8 mouse cellular contexts compared by ENCODE assay signal in genomic region chr5:124352141-124352920, GRCm38 (mm10). TPM values are rescaled to one million over a fixed set of nuclear protein-coding genes. Genes with fewer than 3 reads are reported as not detected.
DNase-seq lines count a peak whose midpoint lies in the region; ATAC-seq lines count a peak whose summit lies in the region.

No protein-coding gene starts in this region.

- H3K36me3 ChIP-seq in embryonic facial prominence, embryonic 14.5 days (ENCODE audit: control insufficient read depth, insufficient read depth, low read length): peaks cover 22% of the 10 kb centered on the region

- DNase-seq in 3T3-L1 (ENCODE audit: low read depth, low spot score) (peak; percentile 96), liver (peak; percentile 78)
- DNase-seq in adrenal gland, postnatal 36 days: peak; percentile 85 to 92
- DNase-seq in embryonic facial prominence, embryonic 14.5 days (ENCODE audit: low spot score): peak; percentile 93
- peak; percentile 78 to 85 for DNase-seq in heart, adult 9 months (ENCODE audit: low spot score in 2 of 2)
- DNase-seq in kidney, adult 8-10 months: peak; percentile 56 to 63
- peak; percentile 55 to 77 for DNase-seq in spleen, postnatal 4 days (ENCODE audit: low spot score in 2 of 2)

- no peaks in the 10 kb centered on the region for H3K9me3 ChIP-seq in embryonic facial prominence, embryonic 14.5 days (ENCODE audit: control insufficient read depth, low read length)

- H3K9ac ChIP-seq in embryonic facial prominence, embryonic 14.5 days (ENCODE audit: low read depth, low read length): peak overlapping the region; percentile 100

- H3K27me3 ChIP-seq in embryonic facial prominence, embryonic 14.5 days (replicated peaks; ENCODE audit: control insufficient read depth, insufficient read depth, low read length): no peaks in the 10 kb centered on the region

- peak overlapping the region; percentile 93 for H3K4me3 ChIP-seq in embryonic facial prominence, embryonic 14.5 days (ENCODE audit: low read depth, low read length)

- H3K4me2 ChIP-seq in embryonic facial prominence, embryonic 14.5 days (ENCODE audit: low read depth, low read length): peak overlapping the region; percentile 63

- H3K27ac ChIP-seq in embryonic facial prominence, embryonic 14.5 days (replicated peaks; ENCODE audit: low read depth, low read length): peak overlapping the region; percentile 99

- under 1% methylated on average over 21 of the region's 30 CpGs for WGBS in embryonic facial prominence, embryonic 14.5 days

- peaks cover 17% of the 10 kb centered on the region for H3K4me1 ChIP-seq in embryonic facial prominence, embryonic 14.5 days (ENCODE audit: control insufficient read depth, insufficient read depth, low read length)

- ATAC-seq in embryonic facial prominence, embryonic 14.5 days (ENCODE audit: low read depth): peak; percentile 92
- ATAC-seq in monocyte, adult 5-6 weeks (replicated peaks; ENCODE audit: insufficient number of reproducible peaks, low FRiP score, low TSS enrichment, poor library complexity, severe bottlenecking): peak; percentile 42

RNA-seq across cellular contexts. Expression of gene Cdk2ap1, which starts 10.6 kb away (rescaled TPM):
- 100 to 1,000 TPM; 155 to 187 TPM for total RNA-seq in adrenal gland, postnatal 36 days (2021)
- 62.2 and 69.7 TPM in 2 replicates for polyA plus RNA-seq in embryonic facial prominence, embryonic 14.5 days (2014; fragmentation: Nextera tagmentation; extraction: Ambion mirVana)
- 91.4 to 168 TPM (median 101 TPM) in 3 replicates for total RNA-seq in monocyte, adult 5-6 weeks (2017)

RNA-seq across cellular contexts. Expression of gene 2810006K23Rik, which starts 24.4 kb away (rescaled TPM):
- total RNA-seq in adrenal gland, postnatal 36 days (2021): 10 to 100 TPM; 14.8 to 15.0 TPM
- 9.3 and 10.4 TPM in 2 replicates for polyA plus RNA-seq in embryonic facial prominence, embryonic 14.5 days (2014; fragmentation: Nextera tagmentation; extraction: Ambion mirVana)
- total RNA-seq in monocyte, adult 5-6 weeks (2017): 4.0 to 18.6 TPM (median 6.7 TPM) in 3 replicates

RNA-seq across cellular contexts. Expression of gene Mphosph9, which starts 24.6 kb away (rescaled TPM):
- 10 to 100 TPM in 1 of 2 experiments, 1 to 10 TPM in 1; 6.8 to 10.4 TPM for total RNA-seq in adrenal gland, postnatal 36 days (2021)
- polyA plus RNA-seq in embryonic facial prominence, embryonic 14.5 days (2014; fragmentation: Nextera tagmentation; extraction: Ambion mirVana): 9.3 and 10.2 TPM in 2 replicates
- total RNA-seq in monocyte, adult 5-6 weeks (2017): 8.3 to 21.1 TPM (median 12.8 TPM) in 3 replicates

Comparison
In these comparisons a context has a peak if more than half of its experiments do, and no peak if none do; other contexts are left out.
1. Peak in every context shown above with its lines: DNase-seq, ATAC-seq, H3K4me3 ChIP-seq and H3K27ac ChIP-seq.